Mouse (Mus musculus) kidney, postnatal 0 days (tissue): Measurements from ENCODE around the gene Glyctk. TPM values are rescaled to one million over a fixed set of nuclear protein-coding genes. Genes with fewer than 3 reads are reported as not detected.
A peak's percentile ranks its signal among the peaks of the same experiment; 100 is the strongest.

Experiments
- ATAC-seq: fragments of 200-750 bp; cut with Nextera tagmentation; replicated peaks from 2 replicates; pipeline ENCODE4 v1.8.0; 2017; ENCODE audit warnings: low read depth, moderate number of reproducible peaks, moderate TSS enrichment, moderate library complexity; ENCODE audit not compliant: low FRiP score
- DNase-seq: peaks from one replicate; pipeline ENCODE4 v3.0.0-alpha.2; 2016; ENCODE audit warnings: low spot score
- H3K27ac ChIP-seq: fragments of 300-500 bp; sonication (generic); 2 replicates; pipeline ENCODE4 v1.5.1; 2014; ENCODE audit warnings: mild to moderate bottlenecking
- H3K27me3 ChIP-seq: fragments of 300-500 bp; sonication (generic); 2 replicates; pipeline ENCODE4 v1.6.1; 2014; ENCODE audit warnings: low read length, mixed read lengths; ENCODE audit not compliant: insufficient read depth
- H3K36me3 ChIP-seq: fragments of 300-500 bp; sonication (generic); 2 replicates; pipeline ENCODE4 v1.6.1; 2014; ENCODE audit warnings: low read length, mixed read lengths; ENCODE audit not compliant: insufficient read depth
- H3K4me1 ChIP-seq: fragments of 300-500 bp; sonication (generic); replicated peaks from 2 replicates; pipeline ENCODE4 v1.6.1; 2014; ENCODE audit warnings: antibody characterized with exemption, low read length, mixed read lengths; ENCODE audit not compliant: insufficient read depth
- H3K4me2 ChIP-seq: fragments of 300-500 bp; sonication (generic); 2 replicates; pipeline ENCODE4 v1.6.1; 2014; ENCODE audit warnings: mild to moderate bottlenecking, low read length, moderate library complexity, mixed read lengths
- H3K4me3 ChIP-seq: fragments of 300-500 bp; sonication (generic); replicated peaks from 2 replicates; pipeline ENCODE4 v1.5.1; 2014; ENCODE audit warnings: low read depth, low read length
- H3K9ac ChIP-seq: fragments of 300-500 bp; sonication (generic); 2 replicates; pipeline ENCODE4 v1.6.1; 2014; ENCODE audit warnings: low read depth, low read length
- H3K9me3 ChIP-seq: fragments of 300-500 bp; sonication (generic); replicated peaks from 2 replicates; pipeline ENCODE4 v1.6.1; 2016; ENCODE audit warnings: low read length, inconsistent platforms, mixed read lengths
- CTCF ChIP-seq: IDR thresholded peaks from 2 replicates; pipeline ENCODE4 v1.5.1; 2016; ENCODE audit warnings: antibody characterized with exemption, low read depth, mild to moderate bottlenecking, moderate library complexity
- WGBS: fragments of 180-500 bp; shearing (Covaris S2); extraction: QIAGEN DNeasy Blood & Tissue Kit; methylation state at CpG from one replicate; pipeline ENCODE4 v1.1.7; 2014; 5-methylcytosine and 5-hydroxymethylcytosine counted together
- polyA plus RNA-seq: library from polyadenylated mRNA; unstranded; fragments of >200 nt; fragmentation: Nextera tagmentation; extraction: Ambion mirVana; gene quantifications from 2 replicates; pipeline ENCODE4 v1.2.1, GENCODE M21; 2015

Gene Glyctk
- polyA plus RNA-seq, 1 experiment from 2014 or later, result 11.5 TPM

- no peak overlapping the region for H3K4me2 ChIP-seq
- H3K27ac ChIP-seq, result no peak overlapping the region
- no peaks in the 10 kb centered on the region for H3K4me1 ChIP-seq
- ATAC-seq, result no peak
- no peak overlapping the region for H3K9ac ChIP-seq
- 70% methylated on average over 2 of the region's 2 CpGs for WGBS
- no peak for TF ChIP-seq CTCF
- H3K36me3 ChIP-seq, result no peaks in the 10 kb centered on the region
- H3K27me3 ChIP-seq, result no peaks in the 10 kb centered on the region
- H3K4me3 ChIP-seq, result no peak overlapping the region
- no peak for DNase-seq
- no peaks in the 10 kb centered on the region for H3K9me3 ChIP-seq
Measured at GRCm38 (mm10) chr9:106129072-106129471, 28.9 kb downstream of the Glyctk start.

GRCm38 (mm10) chr9:106126786-106127251 is 31.1 kb downstream of the Glyctk start:
- no peak overlapping the region for H3K27ac ChIP-seq
- no peak for TF ChIP-seq CTCF
- no peaks in the 10 kb centered on the region for H3K9me3 ChIP-seq
- no peaks in the 10 kb centered on the region for H3K4me1 ChIP-seq
- no peak overlapping the region for H3K9ac ChIP-seq
- no peaks in the 10 kb centered on the region for H3K36me3 ChIP-seq
- DNase-seq, result no peak
- H3K4me2 ChIP-seq, result no peak overlapping the region
- H3K27me3 ChIP-seq, result no peaks in the 10 kb centered on the region
- WGBS, result 58% methylated on average over 2 of the region's 2 CpGs
- H3K4me3 ChIP-seq, result no peak overlapping the region
- ATAC-seq, result no peak

- H3K4me1 ChIP-seq, result no peaks in the 10 kb centered on the region
- TF ChIP-seq CTCF, result peak; percentile 74
- no peak overlapping the region for H3K4me2 ChIP-seq
- H3K27me3 ChIP-seq, result no peaks in the 10 kb centered on the region
- no peak overlapping the region for H3K27ac ChIP-seq
- H3K9ac ChIP-seq, result no peak overlapping the region
- WGBS, result 47% methylated on average over 4 of the region's 4 CpGs
- H3K36me3 ChIP-seq, result no peaks in the 10 kb centered on the region
- ATAC-seq (no peak), DNase-seq (peak; percentile 51)
- H3K4me3 ChIP-seq, result no peak overlapping the region
- H3K9me3 ChIP-seq, result no peaks in the 10 kb centered on the region
Measured at GRCm38 (mm10) chr9:106123599-106123998, 34.3 kb downstream of the Glyctk start.

- Histone ChIP-seq H3K9me3 (no peaks in the 10 kb centered on the region), H3K36me3 (no peaks in the 10 kb centered on the region), H3K27me3 (no peaks in the 10 kb centered on the region), H3K27ac (no peak overlapping the region), H3K4me3 (no peak overlapping the region), H3K4me2 (no peak overlapping the region), H3K9ac (no peak overlapping the region), H3K4me1 (no peaks in the 10 kb centered on the region)
- TF ChIP-seq CTCF, result no peak
- ATAC-seq (no peak), DNase-seq (no peak)
- 78% methylated on average over 9 of the region's 9 CpGs for WGBS
Measured at GRCm38 (mm10) chr9:106119075-106119474, 38.9 kb downstream of the Glyctk start.

- Histone ChIP-seq H3K4me2 (no peak overlapping the region), H3K9me3 (no peaks in the 10 kb centered on the region), H3K36me3 (no peaks in the 10 kb centered on the region), H3K27ac (no peak overlapping the region), H3K9ac (no peak overlapping the region), H3K27me3 (no peaks in the 10 kb centered on the region), H3K4me1 (no peaks in the 10 kb centered on the region), H3K4me3 (no peak overlapping the region)
- WGBS, result 31% methylated on average over 13 of the region's 13 CpGs
- DNase-seq (no peak), ATAC-seq (no peak)
- no peak for TF ChIP-seq CTCF
Measured at GRCm38 (mm10) chr9:106115801-106116424, 42.0 kb downstream of the Glyctk start.

- 29% methylated on average over 10 of the region's 10 CpGs for WGBS
- no peaks in the 10 kb centered on the region for H3K27me3 ChIP-seq
- no peaks in the 10 kb centered on the region for H3K9me3 ChIP-seq
- H3K4me3 ChIP-seq, result no peak overlapping the region
- H3K36me3 ChIP-seq, result no peaks in the 10 kb centered on the region
- H3K9ac ChIP-seq, result no peak overlapping the region
- peak; percentile 87 for DNase-seq
- H3K27ac ChIP-seq, result no peak overlapping the region
- H3K4me1 ChIP-seq, result no peaks in the 10 kb centered on the region
- peak; percentile 93 for TF ChIP-seq CTCF
- no peak overlapping the region for H3K4me2 ChIP-seq
- ATAC-seq, result no peak
Measured at GRCm38 (mm10) chr9:106112770-106113423, 45.0 kb downstream of the Glyctk start.
